Mouse (Mus musculus): ENCODE data around the gene Cdk2ap2. TPM values are rescaled to one million over a fixed set of nuclear protein-coding genes. Genes with fewer than 3 reads are reported as not detected.

Gene Cdk2ap2
- polyA plus RNA-seq, 1 experiment, result 32.1 TPM

DNA sequence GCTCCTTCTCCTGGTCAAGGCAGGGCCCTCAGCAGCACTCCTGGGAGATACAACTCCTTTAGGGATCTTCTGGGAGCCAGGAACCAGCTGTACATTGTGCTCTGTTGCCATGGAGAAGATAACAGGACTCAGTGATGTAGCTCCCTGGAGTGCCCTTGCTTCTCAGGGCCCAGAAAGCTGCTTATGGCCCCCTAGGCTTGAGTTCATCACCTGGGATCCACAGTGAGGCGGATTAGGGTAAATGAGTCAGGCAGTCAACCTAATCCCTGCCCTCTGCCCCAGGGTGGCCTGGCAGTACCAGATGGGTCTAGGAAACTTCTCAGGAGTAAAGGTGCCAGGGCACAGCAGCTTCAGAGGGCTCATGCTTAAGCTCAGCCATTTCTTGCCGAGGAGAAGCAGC is 42.5 kb downstream of the Cdk2ap2 start, which contains the start of gene Gpr152:
Gene Gpr152 (plus strand): TSS at position 342 of the 400 bp plus-strand sequence.
- Histone ChIP-seq H3K4me1 (ENCODE audit: control insufficient read depth, insufficient read depth, low read length) (peaks cover 2% of the 10 kb centered on the region; the same call in 1 of the 2 replicates), H3K27ac (ENCODE audit: insufficient read depth, low read length) (no peak within 1 kb of the TSS), H3K4me3 (ENCODE audit: insufficient read depth, low read length) (no peak within 1 kb of the TSS)
- TF ChIP-seq CTCF (IDR thresholded peaks at IDR 0.05; ENCODE audit: borderline replicate concordance, insufficient read depth, low read length) (no peak), POLR2A (IDR thresholded peaks at IDR 0.05; ENCODE audit: low read depth, low read length) (no peak)

DNA sequence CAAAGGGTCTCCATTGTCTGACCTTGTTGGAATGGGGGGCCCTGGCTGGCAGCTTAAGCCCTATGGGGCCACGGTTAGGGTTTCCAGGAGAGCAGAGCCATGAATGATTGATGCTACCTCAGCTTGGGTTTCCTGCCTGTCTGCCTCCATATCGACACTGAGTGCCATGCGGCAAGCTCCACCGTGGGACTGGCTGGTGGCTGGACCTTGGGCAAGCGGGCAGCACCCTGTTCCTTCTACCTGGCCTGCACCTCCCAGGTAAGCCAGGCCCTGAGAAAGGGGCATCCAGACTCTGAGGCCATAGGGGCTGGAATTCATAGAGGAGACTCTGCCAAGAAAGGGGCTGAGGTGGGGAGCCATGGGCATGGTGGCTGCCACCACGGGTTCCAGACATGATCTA is 43.2 kb downstream of the Cdk2ap2 start:
- no peak overlapping the region for H3K27ac ChIP-seq (ENCODE audit: insufficient read depth, low read length)
- H3K4me1 ChIP-seq (ENCODE audit: control insufficient read depth, insufficient read depth, low read length), result no peaks in the 10 kb centered on the region
- H3K4me3 ChIP-seq (ENCODE audit: insufficient read depth, low read length), result no peak overlapping the region
- TF ChIP-seq CTCF (IDR thresholded peaks at IDR 0.05; ENCODE audit: borderline replicate concordance, insufficient read depth, low read length), result no peak

DNA sequence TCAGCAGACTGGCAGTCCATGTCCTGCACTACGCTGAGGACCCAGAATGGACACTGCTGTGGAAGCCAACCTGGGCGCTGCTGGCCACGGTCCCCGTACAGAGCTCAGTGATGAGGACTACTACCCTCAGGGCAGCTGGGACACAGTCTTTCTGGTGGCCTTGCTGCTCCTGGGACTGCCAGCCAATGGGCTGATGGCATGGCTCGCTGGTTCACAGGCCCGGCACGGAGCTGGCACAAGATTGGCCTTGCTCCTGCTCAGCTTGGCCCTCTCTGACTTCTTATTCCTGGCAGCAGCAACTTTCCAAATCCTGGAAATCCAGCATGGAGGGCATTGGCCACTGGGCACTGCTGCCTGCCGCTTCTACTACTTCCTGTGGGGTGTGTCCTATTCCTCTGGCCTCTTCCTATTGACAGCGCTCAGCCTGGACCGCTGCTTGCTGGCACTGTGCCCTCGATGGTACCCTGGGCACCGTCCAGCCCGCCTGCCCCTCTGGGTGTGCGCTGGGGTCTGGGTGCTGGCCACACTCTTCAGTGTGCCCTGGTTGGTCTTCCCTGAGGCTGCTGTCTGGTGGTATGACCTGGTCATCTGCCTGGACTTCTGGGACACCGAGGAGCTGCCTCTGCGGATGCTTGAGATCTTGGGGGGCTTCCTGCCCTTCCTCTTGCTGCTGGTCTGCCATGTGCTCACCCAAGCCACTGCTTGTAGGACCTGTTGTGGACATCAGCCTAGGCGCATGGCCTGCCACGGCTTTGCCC is 45.6 kb downstream of the Cdk2ap2 start:
- TF ChIP-seq POLR2A (IDR thresholded peaks at IDR 0.05; ENCODE audit: low read depth, low read length) (no peak), CTCF (IDR thresholded peaks at IDR 0.05; ENCODE audit: borderline replicate concordance, insufficient read depth, low read length) (no peak)
- no peak overlapping the region for H3K27ac ChIP-seq (ENCODE audit: insufficient read depth, low read length)
- no peaks in the 10 kb centered on the region for H3K4me1 ChIP-seq (ENCODE audit: control insufficient read depth, insufficient read depth, low read length)
- H3K4me3 ChIP-seq (ENCODE audit: insufficient read depth, low read length), result no peak overlapping the region

DNA sequence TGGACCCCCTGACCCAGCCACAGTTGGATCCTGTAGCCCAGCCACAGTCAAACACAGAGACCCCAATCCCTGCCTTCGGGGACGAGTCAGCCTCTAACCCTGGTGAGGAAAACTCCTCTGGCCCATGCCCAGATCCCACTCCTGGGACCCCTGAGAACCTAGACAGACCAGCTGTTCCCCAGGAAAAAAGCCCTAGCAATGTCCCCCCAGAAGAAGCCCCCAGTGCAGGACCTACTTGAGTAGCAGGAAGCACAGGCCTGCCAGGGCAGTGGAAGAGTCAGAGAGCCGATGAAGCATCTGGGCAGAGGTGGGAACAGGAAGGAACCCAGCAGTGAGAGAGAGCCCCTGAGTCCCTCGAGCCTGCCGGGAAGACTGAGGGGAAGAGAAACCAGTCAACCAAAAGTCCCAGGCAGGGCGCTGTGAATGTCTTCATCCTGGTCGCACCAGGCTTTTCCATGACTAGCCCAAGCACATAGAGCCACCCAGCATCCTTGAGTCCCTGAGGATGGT is 46.8 kb downstream of the Cdk2ap2 start, which contains the start of gene Cabp4:
Gene Cabp4 (minus strand): TSS at position 275 of the 510 bp plus-strand sequence.
- no peaks in the 10 kb centered on the region for H3K4me1 ChIP-seq (ENCODE audit: control insufficient read depth, insufficient read depth, low read length)
- H3K27ac ChIP-seq (ENCODE audit: insufficient read depth, low read length), result no peak within 1 kb of the TSS
- no peak within 1 kb of the TSS for H3K4me3 ChIP-seq (ENCODE audit: insufficient read depth, low read length)
- no peak for TF ChIP-seq POLR2A (IDR thresholded peaks at IDR 0.05; ENCODE audit: low read depth, low read length)
- TF ChIP-seq CTCF (IDR thresholded peaks at IDR 0.05; ENCODE audit: borderline replicate concordance, insufficient read depth, low read length), result no peak

DNA sequence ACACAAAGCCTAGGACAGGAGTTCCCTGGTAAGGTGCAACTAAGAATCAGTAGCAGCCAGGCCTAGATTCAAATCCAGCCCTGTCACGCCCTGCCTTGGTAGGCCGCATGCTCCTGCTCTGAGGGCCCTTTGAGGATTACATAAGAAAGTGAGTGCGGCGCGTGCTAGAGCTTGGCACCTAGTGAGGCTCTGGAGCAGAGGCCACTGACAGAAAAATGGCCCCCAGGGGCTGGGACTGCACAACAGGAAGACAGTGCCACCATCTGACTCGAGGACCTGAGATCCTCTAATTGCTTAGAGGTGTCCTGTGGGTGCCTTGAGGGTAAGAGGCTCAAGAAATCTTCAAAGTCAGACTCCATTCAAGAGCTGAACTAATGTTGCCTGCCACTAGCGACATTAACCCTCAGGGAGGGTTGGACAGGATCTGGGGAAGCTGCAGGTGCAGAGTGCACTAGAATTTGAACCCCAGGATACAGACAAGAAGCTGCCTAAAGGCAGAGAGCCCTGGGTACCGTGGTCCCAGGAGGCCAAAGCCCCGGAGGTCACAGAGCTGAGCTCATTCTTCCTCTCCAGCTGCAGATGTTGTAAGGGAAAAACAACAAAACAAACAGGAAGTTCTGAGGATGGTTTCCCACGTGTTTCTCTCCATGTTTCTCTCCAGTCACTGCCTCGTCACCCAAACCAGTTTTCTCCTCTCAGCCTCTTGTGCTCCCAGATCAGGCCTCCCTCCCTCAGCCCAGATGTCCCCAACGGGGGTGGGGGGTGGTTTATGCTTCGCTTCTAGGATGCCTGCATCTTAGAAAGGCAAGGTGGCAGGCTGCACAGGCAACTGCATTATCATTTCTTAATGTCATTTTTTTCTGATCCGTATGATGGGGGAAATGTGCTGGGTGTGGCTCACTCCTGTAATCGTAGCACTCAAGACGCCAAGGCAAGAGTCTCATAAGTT is 47.8 kb downstream of the Cdk2ap2 start:
- H3K4me3 ChIP-seq (ENCODE audit: insufficient read depth, low read length), result no peak overlapping the region
- H3K27ac ChIP-seq (ENCODE audit: insufficient read depth, low read length), result no peak overlapping the region
- TF ChIP-seq POLR2A (IDR thresholded peaks at IDR 0.05; ENCODE audit: low read depth, low read length) (no peak), CTCF (IDR thresholded peaks at IDR 0.05; ENCODE audit: borderline replicate concordance, insufficient read depth, low read length) (no peak)
- no peaks in the 10 kb centered on the region for H3K4me1 ChIP-seq (ENCODE audit: control insufficient read depth, insufficient read depth, low read length)

DNA sequence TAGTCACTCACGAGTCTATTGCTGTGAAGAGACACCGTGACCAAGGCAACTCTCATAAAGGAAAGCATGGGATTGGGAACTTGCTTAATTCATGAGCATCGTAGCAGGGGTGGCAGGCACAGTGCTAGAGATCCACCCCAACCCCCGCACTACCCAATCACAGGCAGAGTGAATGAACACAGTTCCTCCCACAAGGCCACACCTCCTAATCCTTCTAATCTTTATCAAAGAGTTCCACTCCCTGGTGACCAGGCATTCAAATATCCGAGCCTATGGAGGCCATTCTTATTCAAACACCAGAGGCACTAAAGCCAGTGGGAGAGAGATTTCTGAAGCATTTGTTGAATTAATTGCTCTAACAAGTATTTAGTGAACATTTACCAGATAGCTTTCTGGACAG is 49.0 kb downstream of the Cdk2ap2 start:
- no peak overlapping the region for H3K4me3 ChIP-seq (ENCODE audit: insufficient read depth, low read length)
- TF ChIP-seq POLR2A (IDR thresholded peaks at IDR 0.05; ENCODE audit: low read depth, low read length) (no peak), CTCF (IDR thresholded peaks at IDR 0.05; ENCODE audit: borderline replicate concordance, insufficient read depth, low read length) (no peak)
- H3K27ac ChIP-seq (ENCODE audit: insufficient read depth, low read length), result no peak overlapping the region
- H3K4me1 ChIP-seq (ENCODE audit: control insufficient read depth, insufficient read depth, low read length), result no peaks in the 10 kb centered on the region

DNA sequence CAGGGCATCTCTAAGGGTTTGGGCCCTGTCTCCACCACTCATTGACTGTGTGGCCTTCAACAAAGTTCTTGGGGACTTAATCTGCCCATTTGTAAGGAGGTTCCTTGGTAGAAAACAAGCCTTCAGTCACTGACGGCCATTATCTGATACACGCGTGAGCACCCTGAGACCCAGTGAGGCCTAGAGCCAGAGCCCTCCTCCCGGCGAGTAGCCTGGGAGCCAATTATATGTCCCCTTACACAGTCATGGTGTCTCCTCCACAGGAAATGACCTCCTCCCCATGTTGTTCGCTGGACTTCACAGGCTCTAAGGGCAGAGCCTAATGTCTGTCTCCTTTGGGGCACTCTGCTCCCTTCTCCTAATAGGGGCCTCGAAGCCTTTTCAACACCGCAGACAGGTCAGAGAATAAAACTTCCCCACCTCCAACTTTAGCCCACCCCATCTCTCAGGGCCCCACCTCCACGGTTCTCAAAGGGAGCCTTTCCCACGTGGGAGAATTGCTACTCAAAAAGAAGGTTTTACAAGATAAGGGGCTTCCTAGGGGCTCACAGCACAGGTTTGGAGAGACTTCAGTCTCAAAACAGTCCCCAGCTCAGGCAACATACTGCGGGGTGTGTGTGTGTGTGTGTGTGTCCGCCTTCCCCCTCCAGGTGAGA is 49.5 kb downstream of the Cdk2ap2 start:
- TF ChIP-seq CTCF (IDR thresholded peaks at IDR 0.05; ENCODE audit: borderline replicate concordance, insufficient read depth, low read length) (no peak), POLR2A (IDR thresholded peaks at IDR 0.05; ENCODE audit: low read depth, low read length) (no peak)

DNA sequence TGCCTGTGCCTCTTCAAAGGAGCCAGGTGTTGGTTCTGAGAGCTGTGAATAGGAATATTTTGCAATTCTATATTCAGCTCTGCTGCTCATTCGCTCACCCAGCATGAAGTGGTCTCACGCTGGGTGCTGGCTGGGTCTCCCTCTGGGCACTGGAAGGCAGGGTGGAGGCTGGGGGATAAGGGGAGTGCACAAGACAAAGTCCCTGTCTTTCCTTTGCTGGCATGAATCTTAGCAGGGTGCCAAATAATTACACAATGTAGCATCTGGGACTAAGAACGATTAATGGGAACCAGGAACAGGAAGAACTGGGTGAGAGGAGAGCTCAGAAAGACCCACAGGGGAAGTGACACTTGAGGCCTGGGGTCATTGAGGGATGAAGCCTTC is 50.0 kb downstream of the Cdk2ap2 start:
- H3K27ac ChIP-seq (ENCODE audit: insufficient read depth, low read length), result no peak overlapping the region
- TF ChIP-seq CTCF (IDR thresholded peaks at IDR 0.05; ENCODE audit: borderline replicate concordance, insufficient read depth, low read length) (no peak), POLR2A (IDR thresholded peaks at IDR 0.05; ENCODE audit: low read depth, low read length) (no peak)

More for the DNA sequence above, 49.5 kb downstream of the Cdk2ap2 start:
- no peak overlapping the region for H3K4me3 ChIP-seq (ENCODE audit: insufficient read depth, low read length)
- H3K4me1 ChIP-seq (ENCODE audit: control insufficient read depth, insufficient read depth, low read length), result no peaks in the 10 kb centered on the region
- no peak overlapping the region for H3K27ac ChIP-seq (ENCODE audit: insufficient read depth, low read length)

DNA sequence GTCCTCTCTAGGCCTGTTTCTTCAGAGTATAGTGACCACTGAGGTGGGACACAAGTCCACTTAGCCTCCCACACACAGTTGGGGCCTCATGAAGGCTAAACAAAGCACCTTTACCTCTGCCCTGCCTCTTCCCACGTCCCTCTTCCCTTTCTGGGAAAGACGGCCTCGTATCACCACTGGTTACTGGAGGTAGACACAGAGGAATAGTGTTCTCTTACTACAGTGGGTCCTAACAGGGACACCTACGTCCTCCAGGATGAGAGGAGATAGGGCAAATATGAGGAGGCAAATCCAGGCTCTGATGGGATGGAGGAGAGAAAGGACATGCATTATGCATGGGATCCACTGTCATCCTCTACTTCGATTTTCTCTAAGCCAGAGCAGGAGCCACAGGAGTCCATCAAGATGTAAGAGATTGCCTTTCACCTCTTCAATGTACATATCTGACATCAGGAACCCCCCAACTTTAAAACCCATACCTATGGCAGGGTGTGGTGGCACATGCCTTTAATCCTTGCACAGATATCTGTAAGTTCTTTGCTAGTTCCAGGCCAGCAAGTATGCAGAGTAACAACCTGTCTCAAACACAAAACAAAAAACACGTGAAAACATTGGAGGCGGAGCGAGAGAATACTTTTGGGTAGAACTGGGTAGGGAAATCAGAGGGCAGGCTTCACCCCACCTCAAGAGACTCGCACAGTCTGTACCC is 51.0 kb downstream of the Cdk2ap2 start:
- Histone ChIP-seq H3K27ac (ENCODE audit: insufficient read depth, low read length) (no peak overlapping the region), H3K4me1 (ENCODE audit: control insufficient read depth, insufficient read depth, low read length) (no peaks in the 10 kb centered on the region), H3K4me3 (ENCODE audit: insufficient read depth, low read length) (peak overlapping the region; percentile 17; the same call in 1 of the 2 replicates)
- TF ChIP-seq POLR2A (IDR thresholded peaks at IDR 0.05; ENCODE audit: low read depth, low read length) (no peak), CTCF (IDR thresholded peaks at IDR 0.05; ENCODE audit: borderline replicate concordance, insufficient read depth, low read length) (no peak)

More for the DNA sequence above, 50.0 kb downstream of the Cdk2ap2 start:
- Histone ChIP-seq H3K4me1 (ENCODE audit: control insufficient read depth, insufficient read depth, low read length) (no peaks in the 10 kb centered on the region), H3K4me3 (ENCODE audit: insufficient read depth, low read length) (no peak overlapping the region)

Data from embryonic fibroblast, embryonic 13.5 days (primary cell).